Mouse (Mus musculus) liver, postnatal 0 days (tissue): ENCODE results near the gene Pdgfra. TPM values are rescaled to one million over a fixed set of nuclear protein-coding genes. Genes with fewer than 3 reads are reported as not detected.

ENCODE experiments used
- ATAC-seq: fragments of 200-750 bp; cut with Nextera tagmentation; 2 replicates; pipeline ENCODE4 v1.8.0; 2017; ENCODE audit warnings: mild to moderate bottlenecking, moderate library complexity
- DNase-seq: peaks from one replicate; pipeline ENCODE4 v3.0.0-alpha.2; 2016
- H3K27ac ChIP-seq: fragments of 300-500 bp; sonication (generic); 2 replicates; pipeline ENCODE4 v1.5.1; 2014; ENCODE audit warnings: antibody characterized with exemption, moderate library complexity, mild to moderate bottlenecking, low read depth
- H3K27me3 ChIP-seq: fragments of 300-500 bp; sonication (generic); 2 replicates; pipeline ENCODE4 v1.6.1; 2014; ENCODE audit warnings: low read length, control low read depth, mixed read lengths; ENCODE audit not compliant: insufficient read depth
- H3K36me3 ChIP-seq: fragments of 300-500 bp; sonication (generic); replicated peaks from 2 replicates; pipeline ENCODE4 v1.6.1; 2014; ENCODE audit warnings: mild to moderate bottlenecking, control low read depth, low read length, moderate library complexity, mixed read lengths; ENCODE audit not compliant: insufficient read depth
- H3K4me1 ChIP-seq: fragments of 300-500 bp; sonication (generic); 2 replicates; pipeline ENCODE4 v1.6.1; 2014; ENCODE audit warnings: antibody characterized with exemption, mild to moderate bottlenecking, control low read depth; ENCODE audit not compliant: insufficient read depth
- H3K4me2 ChIP-seq: fragments of 300-500 bp; sonication (generic); 2 replicates; pipeline ENCODE4 v1.6.1; 2014; ENCODE audit warnings: low read depth, mild to moderate bottlenecking, low read length, moderate library complexity, mixed read lengths
- H3K4me3 ChIP-seq: fragments of 300-500 bp; sonication (generic); 2 replicates; pipeline ENCODE4 v1.5.1; 2014; ENCODE audit warnings: low read depth, low read length
- H3K9ac ChIP-seq: fragments of 300-500 bp; sonication (generic); replicated peaks from 2 replicates; pipeline ENCODE4 v1.6.1; 2014; ENCODE audit warnings: mild to moderate bottlenecking, moderate library complexity
- H3K9me3 ChIP-seq: fragments of 300-500 bp; sonication (generic); 2 replicates; pipeline ENCODE4 v1.6.1; 2016; ENCODE audit warnings: mild to moderate bottlenecking, control low read depth, low read length, mixed read lengths
- CTCF ChIP-seq: sonication (generic); IDR thresholded peaks from 2 replicates; pipeline ENCODE4 v1.5.1; 2016; ENCODE audit warnings: antibody characterized with exemption, low read depth
- EP300 ChIP-seq: IDR thresholded peaks from 2 replicates; pipeline ENCODE4 v1.6.1; 2016; ENCODE audit warnings: antibody characterized with exemption, low read depth, mild to moderate bottlenecking
- WGBS: fragments of 180-500 bp; shearing (Covaris S2); extraction: QIAGEN DNeasy Blood & Tissue Kit; methylation state at CpG from one replicate; pipeline ENCODE4 v1.1.7; 2014; ENCODE audit not compliant: insufficient replicate concordance; 5-methylcytosine and 5-hydroxymethylcytosine counted together
- polyA plus RNA-seq: library from polyadenylated mRNA; unstranded; fragments of >200 nt; fragmentation: Nextera tagmentation; extraction: Ambion mirVana; gene quantifications from 2 replicates; pipeline ENCODE4 v1.2.1, GENCODE M21; 2015

Gene Pdgfra
- polyA plus RNA-seq, 1 experiment from 2014 or later = 1.3 TPM

GRCm38 (mm10) chr5:75171859-75172258 is 19.8 kb downstream of the Pdgfra start:
- Histone ChIP-seq H3K9ac (no peak overlapping the region), H3K27ac (no peak overlapping the region), H3K4me2 (no peak overlapping the region), H3K4me3 (no peak overlapping the region), H3K4me1 (no peaks in the 10 kb centered on the region), H3K9me3 (no peaks in the 10 kb centered on the region), H3K27me3 (no peaks in the 10 kb centered on the region), H3K36me3 (no peaks in the 10 kb centered on the region)
- TF ChIP-seq CTCF (no peak), EP300 (no peak)
- DNase-seq (no peak), ATAC-seq (no peak)
- WGBS = 83% methylated on average over 10 of the region's 10 CpGs

DNA sequence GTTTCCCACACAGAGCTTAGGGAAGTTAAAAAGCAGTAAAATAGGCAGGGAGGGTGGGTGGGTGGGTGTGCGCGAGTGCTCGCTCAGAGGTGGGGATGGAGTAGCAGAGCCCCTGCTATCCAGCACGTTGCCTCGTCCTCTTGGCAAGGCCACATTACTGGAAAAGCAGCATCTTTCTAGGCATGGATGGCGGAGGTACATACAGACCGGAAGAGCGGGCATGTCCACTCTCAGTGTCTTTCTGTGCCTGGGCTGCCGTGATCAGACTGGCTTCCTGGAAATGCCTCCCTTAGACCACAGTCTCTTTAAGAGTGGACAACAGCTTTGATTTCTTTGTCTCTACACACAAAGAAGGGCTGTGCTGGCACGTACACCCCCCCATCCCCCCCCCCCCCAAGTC is 27.2 kb downstream of the Pdgfra start:
- Histone ChIP-seq H3K4me3 (no peak overlapping the region), H3K4me1 (no peaks in the 10 kb centered on the region), H3K9ac (no peak overlapping the region), H3K27me3 (no peaks in the 10 kb centered on the region), H3K27ac (no peak overlapping the region), H3K9me3 (no peaks in the 10 kb centered on the region), H3K4me2 (no peak overlapping the region), H3K36me3 (no peaks in the 10 kb centered on the region)
- 83% methylated on average over 10 of the region's 10 CpGs for WGBS
- DNase-seq (no peak), ATAC-seq (no peak)
- TF ChIP-seq EP300 (no peak), CTCF (no peak)

- no peak for ATAC-seq
These were observed 27.7 kb downstream of the Pdgfra start for GRCm38 (mm10) chr5:75179726-75180290.

DNA sequence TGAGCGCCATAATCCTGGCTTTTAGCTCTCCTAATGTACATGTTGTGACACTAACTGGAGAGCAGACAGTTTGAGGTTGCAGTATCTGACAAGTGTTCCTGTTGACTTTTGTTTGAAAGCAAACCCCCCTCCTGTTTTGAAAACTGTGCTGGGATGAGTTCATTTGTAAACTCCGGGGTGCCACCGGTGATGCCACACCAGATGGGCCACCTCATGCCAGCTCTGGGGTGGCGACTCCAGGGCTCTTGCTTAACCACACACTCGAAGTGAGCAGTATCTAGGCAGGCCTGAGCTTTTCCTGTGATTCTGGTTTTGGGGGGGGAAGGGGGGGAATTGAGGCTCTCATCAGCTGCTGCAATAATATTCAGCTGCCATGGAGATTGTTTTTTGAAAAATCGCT is 31.6 kb downstream of the Pdgfra start:
- 68% methylated on average over 6 of the region's 6 CpGs for WGBS
- Histone ChIP-seq H3K27me3 (no peaks in the 10 kb centered on the region), H3K36me3 (no peaks in the 10 kb centered on the region), H3K4me3 (no peak overlapping the region), H3K27ac (no peak overlapping the region), H3K9me3 (no peaks in the 10 kb centered on the region), H3K4me2 (no peak overlapping the region), H3K9ac (no peak overlapping the region), H3K4me1 (no peaks in the 10 kb centered on the region)
- no peak for ATAC-seq
- no peak for DNase-seq
- TF ChIP-seq EP300 = no peak
- no peak for TF ChIP-seq CTCF

More at GRCm38 (mm10) chr5:75179726-75180290, 27.7 kb downstream of the Pdgfra start:
- WGBS = 79% methylated on average over 12 of the region's 12 CpGs
- Histone ChIP-seq H3K36me3 (no peaks in the 10 kb centered on the region), H3K9me3 (no peaks in the 10 kb centered on the region), H3K4me2 (no peak overlapping the region), H3K4me1 (no peaks in the 10 kb centered on the region), H3K9ac (no peak overlapping the region), H3K27ac (no peak overlapping the region), H3K4me3 (no peak overlapping the region), H3K27me3 (no peaks in the 10 kb centered on the region)
- TF ChIP-seq EP300 = no peak
- no peak for TF ChIP-seq CTCF
- no peak for DNase-seq

DNA sequence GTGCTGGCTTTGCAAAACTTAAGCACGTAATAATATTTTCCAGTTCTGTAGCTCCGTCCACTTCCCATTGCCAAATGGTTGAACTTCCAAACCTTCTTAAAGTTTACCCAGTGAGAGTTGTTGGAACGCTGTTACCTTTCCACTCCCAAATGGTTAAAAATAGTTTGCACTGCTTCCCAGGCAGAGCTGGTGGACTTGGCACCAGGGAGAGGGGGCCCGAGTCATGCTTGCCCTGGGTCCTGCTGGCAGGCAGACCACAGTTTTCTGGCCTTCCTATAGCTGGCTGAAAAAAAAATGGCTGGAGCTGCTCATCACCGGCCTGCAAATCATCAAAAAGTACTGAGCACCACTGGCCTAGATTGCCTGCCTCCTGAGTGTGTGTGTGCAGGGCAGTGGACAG is 32.0 kb downstream of the Pdgfra start:
- DNase-seq (no peak), ATAC-seq (no peak)
- Histone ChIP-seq H3K4me2 (no peak overlapping the region), H3K36me3 (no peaks in the 10 kb centered on the region), H3K4me1 (no peaks in the 10 kb centered on the region), H3K27me3 (no peaks in the 10 kb centered on the region), H3K4me3 (no peak overlapping the region), H3K9ac (no peak overlapping the region), H3K27ac (no peak overlapping the region), H3K9me3 (no peaks in the 10 kb centered on the region)
- WGBS = 79% methylated on average over 5 of the region's 5 CpGs
- no peak for TF ChIP-seq CTCF
- TF ChIP-seq EP300 = no peak

GRCm38 (mm10) chr5:75184693-75185235 is 32.7 kb downstream of the Pdgfra start:
- Histone ChIP-seq H3K9me3 (no peaks in the 10 kb centered on the region), H3K4me2 (no peak overlapping the region), H3K4me3 (no peak overlapping the region), H3K4me1 (no peaks in the 10 kb centered on the region), H3K27ac (no peak overlapping the region), H3K27me3 (no peaks in the 10 kb centered on the region), H3K9ac (no peak overlapping the region), H3K36me3 (no peaks in the 10 kb centered on the region)
- no peak for DNase-seq
- TF ChIP-seq EP300 = no peak
- no peak for TF ChIP-seq CTCF
- WGBS = 65% methylated on average over 7 of the region's 7 CpGs
- ATAC-seq = no peak
